Mouse (Mus musculus) heart, embryonic 12.5 days (tissue): ENCODE measurements around the gene Tfeb. TPM values are rescaled to one million over a fixed set of nuclear protein-coding genes. Genes with fewer than 3 reads are reported as not detected.

Source experiments
- ATAC-seq: fragments of 200-750 bp; cut with Nextera tagmentation; 2 replicates; pipeline ENCODE4 v1.8.0; 2017; ENCODE audit warnings: moderate TSS enrichment, moderate library complexity; ENCODE audit not compliant: insufficient number of reproducible peaks, low FRiP score
- H3K27ac ChIP-seq: fragments of 300-500 bp; sonication (generic); 2 replicates; pipeline ENCODE4 v1.5.1; 2016; ENCODE audit warnings: mild to moderate bottlenecking, moderate library complexity; ENCODE audit not compliant: poor library complexity, severe bottlenecking
- H3K27me3 ChIP-seq: fragments of 300-500 bp; sonication (generic); replicated peaks from 2 replicates; pipeline ENCODE4 v1.6.1; 2016; ENCODE audit warnings: mild to moderate bottlenecking, moderate library complexity
- H3K36me3 ChIP-seq: fragments of 300-500 bp; sonication (generic); 2 replicates; pipeline ENCODE4 v1.6.1; 2016; ENCODE audit warnings: mild to moderate bottlenecking, moderate library complexity
- H3K4me1 ChIP-seq: fragments of 300-500 bp; sonication (generic); replicated peaks from 2 replicates; pipeline ENCODE4 v1.6.1; 2016; ENCODE audit warnings: mild to moderate bottlenecking
- H3K4me2 ChIP-seq: fragments of 300-500 bp; sonication (generic); 2 replicates; pipeline ENCODE4 v1.6.1; 2016; ENCODE audit warnings: mild to moderate bottlenecking, moderate library complexity
- H3K4me3 ChIP-seq: fragments of 300-500 bp; sonication (generic); 2 replicates; pipeline ENCODE4 v1.5.1; 2016; ENCODE audit warnings: mild to moderate bottlenecking
- H3K9ac ChIP-seq: fragments of 300-500 bp; sonication (generic); 2 replicates; pipeline ENCODE4 v1.6.1; 2016; ENCODE audit warnings: mild to moderate bottlenecking, moderate library complexity
- H3K9me3 ChIP-seq: fragments of 300-500 bp; sonication (generic); replicated peaks from 2 replicates; pipeline ENCODE4 v1.6.1; 2016; ENCODE audit warnings: mild to moderate bottlenecking, moderate library complexity
- WGBS: fragments of 180-500 bp; shearing (Covaris S2); methylation state at CpG from one replicate; pipeline ENCODE4 v1.1.7; 2016; 5-methylcytosine and 5-hydroxymethylcytosine counted together
- polyA plus RNA-seq: library from polyadenylated mRNA; unstranded; fragments of >200 nt; fragmentation: Nextera tagmentation; extraction: Ambion mirVana; gene quantifications from 2 replicates; pipeline ENCODE4 v1.2.1, GENCODE M21; 2016

The Tfeb gene
- polyA plus RNA-seq, 1 experiment from 2014 or later = 22.7 TPM

DNA sequence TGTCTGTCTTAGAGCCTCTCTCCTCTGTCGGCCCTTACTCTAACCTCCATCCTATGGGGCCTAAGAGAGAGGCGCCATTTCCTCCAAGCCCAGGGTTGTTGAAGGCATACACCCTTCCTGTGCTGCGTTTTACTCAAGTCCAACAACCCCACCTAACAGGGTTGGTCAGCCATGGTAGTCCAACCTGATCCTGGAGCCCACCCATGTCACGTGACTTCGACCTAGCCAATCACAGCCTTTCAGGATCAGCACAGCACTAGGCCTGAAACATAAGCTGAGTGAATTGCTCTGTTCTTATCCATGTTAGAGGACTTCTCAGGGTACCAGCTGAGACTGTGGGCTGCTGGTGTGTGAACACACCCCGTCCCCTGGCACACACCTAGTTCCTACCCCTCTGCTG lies 75.4 kb downstream of the Tfeb start:
- 84% methylated on average over 5 of the region's 6 CpGs for WGBS

DNA sequence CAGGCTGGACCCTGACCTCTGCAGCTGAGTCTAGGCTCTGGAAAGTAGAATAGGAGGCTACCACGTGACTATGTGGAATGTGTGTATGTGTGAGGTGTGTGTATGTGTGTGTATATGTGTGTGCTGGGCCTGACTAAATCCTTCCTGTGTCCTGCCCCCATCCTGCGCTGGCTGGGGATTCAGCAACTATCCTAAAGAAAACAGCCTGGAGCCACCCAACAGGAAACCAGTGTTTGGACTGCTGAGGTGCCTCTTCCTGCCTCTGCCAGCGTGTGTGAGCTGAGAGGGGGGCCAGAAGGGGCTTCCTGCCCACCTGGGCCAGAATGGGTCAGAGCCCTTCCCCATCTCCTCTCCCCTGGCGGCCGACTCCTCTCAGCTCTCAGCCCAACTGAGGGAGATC lies 76.8 kb downstream of the Tfeb start:
- ATAC-seq = peak; percentile 83
- Histone ChIP-seq H3K27me3 (no peaks in the 10 kb centered on the region), H3K36me3 (peaks cover 33% of the 10 kb centered on the region), H3K4me1 (peaks cover 40% of the 10 kb centered on the region), H3K4me2 (no peak overlapping the region), H3K4me3 (no peak overlapping the region), H3K9me3 (no peaks in the 10 kb centered on the region), H3K9ac (no peak overlapping the region), H3K27ac (peak overlapping the region; percentile 62)
- WGBS = 42% methylated on average over 5 of the region's 5 CpGs

More for the DNA sequence above, 75.4 kb downstream of the Tfeb start:
- Histone ChIP-seq H3K36me3 (peaks cover 20% of the 10 kb centered on the region), H3K27me3 (no peaks in the 10 kb centered on the region), H3K4me1 (peaks cover 40% of the 10 kb centered on the region), H3K4me3 (no peak overlapping the region), H3K27ac (no peak overlapping the region), H3K4me2 (no peak overlapping the region), H3K9ac (no peak overlapping the region), H3K9me3 (no peaks in the 10 kb centered on the region)
- no peak for ATAC-seq

DNA sequence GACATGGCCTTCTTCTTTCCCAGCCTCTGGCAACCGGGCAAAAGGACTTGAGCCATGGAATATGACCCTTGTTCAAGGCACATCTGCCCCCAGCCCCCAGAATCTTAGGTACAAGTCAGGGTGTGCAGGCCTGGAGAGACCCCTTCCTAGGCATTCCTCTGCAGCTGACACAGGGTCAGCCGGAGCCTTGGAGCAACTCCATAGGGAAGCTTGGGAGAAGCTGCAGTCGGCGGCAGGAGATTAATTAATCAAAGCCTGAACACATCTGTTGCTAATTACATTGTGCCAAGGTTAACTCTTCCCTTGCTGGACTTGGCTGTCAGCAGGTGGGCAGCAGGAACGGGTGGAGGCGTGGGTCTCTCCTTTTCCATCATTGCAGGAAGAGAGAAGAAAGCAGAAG lies 77.7 kb downstream of the Tfeb start:
- no peak overlapping the region for H3K4me2 ChIP-seq
- H3K27me3 ChIP-seq = no peaks in the 10 kb centered on the region
- H3K9me3 ChIP-seq = no peaks in the 10 kb centered on the region
- WGBS = 35% methylated on average over 6 of the region's 6 CpGs
- H3K9ac ChIP-seq = no peak overlapping the region
- peak overlapping the region; percentile 62 for H3K27ac ChIP-seq
- no peak for ATAC-seq
- H3K4me1 ChIP-seq = peaks cover 40% of the 10 kb centered on the region
- H3K4me3 ChIP-seq = no peak overlapping the region
- peaks cover 42% of the 10 kb centered on the region for H3K36me3 ChIP-seq

DNA sequence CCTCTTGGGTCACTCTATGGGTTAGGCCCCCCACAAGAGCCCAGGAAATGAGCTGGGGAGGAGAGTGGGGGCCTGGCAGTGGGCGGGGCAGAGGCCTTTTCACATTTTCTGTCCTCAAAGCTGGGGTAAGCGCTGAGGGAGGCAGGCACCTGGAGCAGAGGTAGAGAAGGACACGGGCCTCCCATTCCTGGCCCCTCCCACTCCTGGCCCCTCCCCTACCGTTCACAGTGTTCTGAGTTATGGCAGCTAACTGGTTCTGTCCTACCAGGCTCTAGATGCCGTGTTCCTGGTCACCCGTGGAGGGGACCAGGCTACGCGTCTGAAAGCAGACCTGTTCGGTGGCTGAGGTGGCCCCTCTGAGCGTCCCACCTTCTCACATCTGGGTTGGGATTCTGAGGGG lies 78.6 kb downstream of the Tfeb start:
- no peak overlapping the region for H3K4me3 ChIP-seq
- 45% methylated on average over 10 of the region's 10 CpGs for WGBS
- no peaks in the 10 kb centered on the region for H3K9me3 ChIP-seq
- H3K4me2 ChIP-seq = no peak overlapping the region
- H3K4me1 ChIP-seq = peaks cover 40% of the 10 kb centered on the region
- no peaks in the 10 kb centered on the region for H3K27me3 ChIP-seq
- ATAC-seq = no peak
- peaks cover 52% of the 10 kb centered on the region for H3K36me3 ChIP-seq
- no peak overlapping the region for H3K9ac ChIP-seq
- H3K27ac ChIP-seq = peak overlapping the region; percentile 34; the same call in 1 of the 2 replicates

DNA sequence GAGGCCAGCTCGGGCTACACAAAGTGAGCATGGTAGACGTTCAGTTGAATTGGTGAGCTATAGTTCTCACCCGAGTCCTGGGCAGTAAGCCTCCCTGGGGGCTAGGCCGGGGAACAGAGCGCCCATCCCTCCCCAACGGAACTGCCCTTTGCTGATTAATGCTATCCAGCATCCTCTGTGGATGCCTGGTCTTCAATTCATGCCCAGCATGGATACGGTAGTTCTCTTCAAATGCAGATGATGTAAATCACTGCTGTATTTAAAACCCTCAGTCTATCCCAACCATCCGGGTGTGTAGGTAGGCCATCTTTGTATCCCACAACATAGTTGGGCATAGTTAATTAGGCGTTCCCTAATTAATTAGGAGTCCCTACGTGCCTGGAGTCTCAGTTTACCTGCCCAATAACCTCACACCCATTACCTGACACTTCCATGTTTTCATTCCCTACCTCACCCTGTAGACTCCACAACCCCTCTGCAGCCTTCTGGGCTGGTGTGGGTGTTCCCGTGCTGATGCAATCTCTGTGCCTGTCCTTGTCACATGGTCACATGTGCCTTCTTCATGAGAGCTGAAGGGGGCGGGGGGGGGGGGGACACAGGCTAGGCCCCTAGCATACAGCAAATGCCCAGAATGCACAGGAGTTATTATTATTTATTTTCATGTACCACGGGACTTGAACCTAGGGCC lies 81.4 kb downstream of the Tfeb start:
- no peaks in the 10 kb centered on the region for H3K9me3 ChIP-seq
- peaks cover 75% of the 10 kb centered on the region for H3K36me3 ChIP-seq
- no peaks in the 10 kb centered on the region for H3K27me3 ChIP-seq
- H3K4me3 ChIP-seq = no peak overlapping the region
- H3K9ac ChIP-seq = no peak overlapping the region
- no peak overlapping the region for H3K27ac ChIP-seq
- no peak for ATAC-seq
- H3K4me2 ChIP-seq = no peak overlapping the region
- 85% methylated on average over 13 of the region's 13 CpGs for WGBS
- peaks cover 32% of the 10 kb centered on the region for H3K4me1 ChIP-seq

DNA sequence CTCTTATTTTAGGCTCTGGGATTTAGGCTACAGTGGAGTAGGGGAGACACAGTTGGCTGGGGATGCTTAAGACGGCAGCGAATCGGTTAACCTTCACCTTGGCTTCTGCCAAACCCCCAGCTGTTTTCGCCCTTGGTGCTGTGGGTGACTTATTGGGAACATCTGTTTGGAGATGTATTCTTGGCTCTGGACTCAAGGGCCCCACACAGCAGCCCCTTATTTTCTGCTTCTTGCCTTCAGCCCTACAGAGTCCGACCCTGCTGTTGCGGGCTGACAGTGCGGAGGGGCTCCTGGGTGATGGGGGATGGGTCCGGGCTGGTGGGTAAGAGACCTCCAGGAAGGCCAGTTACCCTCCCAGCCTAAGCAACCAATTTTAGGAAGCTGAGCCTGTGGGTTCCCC lies 84.5 kb downstream of the Tfeb start:
- Histone ChIP-seq H3K27ac (no peak overlapping the region), H3K4me2 (no peak overlapping the region), H3K9me3 (no peaks in the 10 kb centered on the region), H3K9ac (no peak overlapping the region), H3K36me3 (peaks cover 81% of the 10 kb centered on the region), H3K4me1 (0 out of 2 replicates have a peak, but pooled peaks cover 1% of the 10 kb centered on the region), H3K27me3 (no peaks in the 10 kb centered on the region), H3K4me3 (no peak overlapping the region)
- WGBS = 79% methylated on average over 8 of the region's 8 CpGs
- ATAC-seq = no peak

DNA sequence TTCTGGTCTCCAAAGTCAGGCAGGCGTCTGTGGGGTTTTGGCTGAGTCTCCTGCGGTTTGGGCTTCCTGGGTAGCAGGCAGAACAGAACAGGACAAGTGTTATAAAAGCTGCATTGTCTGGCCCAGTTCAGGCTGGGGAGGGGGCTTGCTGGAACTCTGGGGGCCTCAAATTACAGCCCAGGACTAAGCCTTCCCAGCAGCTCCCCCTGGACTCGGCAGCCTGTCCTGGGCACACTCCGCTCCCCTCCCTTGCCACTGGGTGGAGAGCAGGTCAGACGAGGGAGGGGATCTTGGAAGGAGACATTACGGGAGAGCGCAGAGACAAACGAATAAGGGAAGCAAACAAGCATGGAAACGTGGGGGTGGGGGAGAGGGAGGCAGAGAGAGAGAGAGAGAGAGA lies 94.3 kb downstream of the Tfeb start:
- 27% methylated on average over 9 of the region's 9 CpGs for WGBS
- peak overlapping the region; percentile 80 for H3K9ac ChIP-seq
- peaks cover 32% of the 10 kb centered on the region for H3K36me3 ChIP-seq
- no peak for ATAC-seq
- H3K27me3 ChIP-seq = 0 out of 2 replicates have a peak, but pooled peaks cover 11% of the 10 kb centered on the region
- peaks cover 7% of the 10 kb centered on the region for H3K9me3 ChIP-seq
- peak overlapping the region; percentile 80 for H3K4me2 ChIP-seq
- peaks cover 50% of the 10 kb centered on the region for H3K4me1 ChIP-seq
- peak overlapping the region; percentile 70 for H3K4me3 ChIP-seq
- peak overlapping the region; percentile 79; the same call in 1 of the 2 replicates for H3K27ac ChIP-seq

DNA sequence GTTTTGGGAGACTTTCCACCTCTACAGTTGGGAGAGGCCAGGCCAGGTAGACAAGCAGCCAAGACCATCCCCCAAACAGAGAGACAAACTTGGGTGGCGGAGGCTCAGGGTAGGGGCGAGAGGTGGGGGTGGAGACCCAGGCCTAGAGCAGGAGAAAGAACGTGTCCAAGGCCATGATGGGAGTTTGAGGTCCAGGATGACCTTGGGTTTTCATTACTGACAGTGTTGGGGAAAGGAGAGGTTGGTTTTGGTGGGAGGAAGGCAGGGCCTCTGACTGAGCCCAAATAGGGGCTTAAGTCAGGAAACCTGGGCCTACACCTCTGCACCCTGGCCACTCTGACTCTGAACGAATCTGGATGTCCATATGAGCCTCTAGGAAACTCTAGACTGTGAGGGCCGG lies 94.9 kb downstream of the Tfeb start:
- peak overlapping the region; percentile 70 for H3K4me3 ChIP-seq
- peaks cover 28% of the 10 kb centered on the region for H3K36me3 ChIP-seq
- H3K27me3 ChIP-seq = 0 out of 2 replicates have a peak, but pooled peaks cover 11% of the 10 kb centered on the region
- peaks cover 50% of the 10 kb centered on the region for H3K4me1 ChIP-seq
- H3K9me3 ChIP-seq = peaks cover 6% of the 10 kb centered on the region
- peak overlapping the region; percentile 80 for H3K9ac ChIP-seq
- peak overlapping the region; percentile 80 for H3K4me2 ChIP-seq
- ATAC-seq = no peak
- WGBS = 45% methylated on average over 5 of the region's 5 CpGs
- peak overlapping the region; percentile 79 for H3K27ac ChIP-seq

DNA sequence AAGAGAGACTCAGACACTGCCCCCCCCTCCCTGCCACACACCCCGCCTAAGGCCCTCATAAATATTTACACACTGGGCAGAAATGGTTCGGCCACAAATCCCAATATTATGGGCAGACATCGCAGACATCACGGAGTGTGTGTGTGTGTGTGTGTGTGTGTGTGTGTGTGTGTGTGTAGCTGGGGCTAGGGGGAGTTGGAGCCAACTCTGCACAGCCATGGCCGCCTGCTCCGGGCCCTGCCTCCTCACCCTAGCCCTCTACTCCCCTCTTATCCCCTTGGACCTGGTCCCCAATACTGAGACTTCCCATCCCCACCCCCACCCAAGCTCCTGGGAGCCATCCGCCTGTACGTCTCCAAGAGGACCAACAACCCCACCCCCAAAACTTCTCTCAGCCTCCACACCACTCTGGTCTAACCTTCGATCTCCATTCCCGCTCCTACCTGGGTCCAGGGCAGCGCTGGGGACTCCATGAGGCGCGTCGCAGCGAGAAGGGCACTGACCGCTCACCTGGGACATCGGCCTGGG lies 95.7 kb downstream of the Tfeb start:
- Histone ChIP-seq H3K27me3 (0 out of 2 replicates have a peak, but pooled peaks cover 11% of the 10 kb centered on the region), H3K9ac (peak overlapping the region; percentile 80), H3K4me1 (peaks cover 53% of the 10 kb centered on the region), H3K9me3 (no peaks in the 10 kb centered on the region), H3K27ac (peak overlapping the region; percentile 79), H3K4me3 (peak overlapping the region; percentile 70), H3K4me2 (peak overlapping the region; percentile 80), H3K36me3 (peaks cover 20% of the 10 kb centered on the region)
- 3% methylated on average over 17 of the region's 17 CpGs for WGBS
- peak; percentile 54 for ATAC-seq

DNA sequence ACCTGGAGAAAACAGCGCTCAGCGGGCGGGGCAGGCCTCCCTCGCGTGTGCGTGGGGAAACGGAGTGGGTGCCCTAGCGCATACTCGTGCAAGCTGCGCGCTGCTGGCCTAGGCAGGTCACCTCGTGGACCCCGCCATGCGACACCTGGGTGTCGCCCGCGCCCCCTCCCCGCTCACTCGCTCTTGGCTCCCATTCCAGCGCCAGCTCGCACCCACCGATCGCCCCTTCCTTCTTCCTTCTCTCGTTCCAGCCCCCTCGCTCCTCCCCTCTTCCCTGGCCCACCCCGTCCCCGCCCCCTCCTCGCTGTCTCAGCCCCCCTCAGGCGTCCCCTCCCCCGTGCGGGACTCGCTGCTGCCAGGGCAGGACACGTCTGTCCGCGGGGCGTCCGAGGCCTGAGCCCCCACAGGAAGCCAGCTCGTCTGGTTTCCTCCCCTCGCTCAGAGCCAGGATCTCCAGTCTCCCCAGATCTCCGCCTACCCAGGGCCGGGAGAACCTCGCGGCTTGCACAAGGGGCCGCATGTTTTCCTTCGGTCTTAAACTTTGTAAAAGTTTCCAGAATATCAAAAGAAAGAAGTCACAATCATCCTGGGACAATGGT lies 96.3 kb downstream of the Tfeb start:
- Histone ChIP-seq H3K27ac (peak overlapping the region; percentile 79), H3K4me1 (peaks cover 59% of the 10 kb centered on the region), H3K9me3 (no peaks in the 10 kb centered on the region), H3K36me3 (peaks cover 16% of the 10 kb centered on the region), H3K9ac (peak overlapping the region; percentile 80), H3K27me3 (0 out of 2 replicates have a peak, but pooled peaks cover 11% of the 10 kb centered on the region), H3K4me3 (peak overlapping the region; percentile 70), H3K4me2 (peak overlapping the region; percentile 80)
- peak; percentile 82 for ATAC-seq
- WGBS = 1% methylated on average over 43 of the region's 45 CpGs
